Mouse (Mus musculus): ENCODE results near the gene Rspo4. TPM values are rescaled to one million over a fixed set of nuclear protein-coding genes. Genes with fewer than 3 reads are reported as not detected.

Rspo4 gene
- polyA plus RNA-seq, 1 experiment from 2014 or later = 0.28 TPM

- DNase-seq (ENCODE audit: low spot score) = no peak
These were observed 76.4 kb downstream of the Rspo4 start for GRCm38 (mm10) chr2:151919140-151919539.

GRCm38 (mm10) chr2:151921068-151921467, 78.3 kb downstream of the Rspo4 start:
- WGBS = 76% methylated on average over 8 of the region's 8 CpGs
- ATAC-seq (ENCODE audit: insufficient read depth, low FRiP score, low TSS enrichment) (no peak), DNase-seq (ENCODE audit: low spot score) (no peak)
- H3K4me3 ChIP-seq (ENCODE audit: low read depth, low read length) = no peak overlapping the region
- no peak overlapping the region for H3K9ac ChIP-seq (ENCODE audit: low read length)
- H3K4me1 ChIP-seq (ENCODE audit: control insufficient read depth, insufficient read depth, low read length) = no peaks in the 10 kb centered on the region
- no peaks in the 10 kb centered on the region for H3K9me3 ChIP-seq (ENCODE audit: control insufficient read depth, low read length)
- no peak overlapping the region for H3K4me2 ChIP-seq (ENCODE audit: low read depth)
- H3K27me3 ChIP-seq (ENCODE audit: control insufficient read depth, insufficient read depth, low read length) = no peaks in the 10 kb centered on the region
- no peak overlapping the region for H3K27ac ChIP-seq (ENCODE audit: low read depth, low read length)
- H3K36me3 ChIP-seq (ENCODE audit: control insufficient read depth, insufficient read depth, low read length) = no peaks in the 10 kb centered on the region

More at GRCm38 (mm10) chr2:151919140-151919539, 76.4 kb downstream of the Rspo4 start:
- Histone ChIP-seq H3K9ac (ENCODE audit: low read length) (no peak overlapping the region), H3K9me3 (ENCODE audit: control insufficient read depth, low read length) (no peaks in the 10 kb centered on the region), H3K4me3 (ENCODE audit: low read depth, low read length) (no peak overlapping the region), H3K4me1 (ENCODE audit: control insufficient read depth, insufficient read depth, low read length) (peaks cover 3% of the 10 kb centered on the region; the same call in 1 of the 2 replicates), H3K4me2 (ENCODE audit: low read depth) (no peak overlapping the region), H3K27ac (ENCODE audit: low read depth, low read length) (no peak overlapping the region), H3K27me3 (ENCODE audit: control insufficient read depth, insufficient read depth, low read length) (no peaks in the 10 kb centered on the region), H3K36me3 (ENCODE audit: control insufficient read depth, insufficient read depth, low read length) (no peaks in the 10 kb centered on the region)
- WGBS = 72% methylated on average over 9 of the region's 9 CpGs
- ATAC-seq (ENCODE audit: insufficient read depth, low FRiP score, low TSS enrichment) = no peak

- H3K36me3 ChIP-seq (ENCODE audit: control insufficient read depth, insufficient read depth, low read length) = no peaks in the 10 kb centered on the region
- no peaks in the 10 kb centered on the region for H3K27me3 ChIP-seq (ENCODE audit: control insufficient read depth, insufficient read depth, low read length)
- ATAC-seq (ENCODE audit: insufficient read depth, low FRiP score, low TSS enrichment) (no peak), DNase-seq (ENCODE audit: low spot score) (peak; percentile 22)
- H3K4me2 ChIP-seq (ENCODE audit: low read depth) = no peak overlapping the region
- no peaks in the 10 kb centered on the region for H3K4me1 ChIP-seq (ENCODE audit: control insufficient read depth, insufficient read depth, low read length)
- H3K9ac ChIP-seq (ENCODE audit: low read length) = no peak overlapping the region
- no peaks in the 10 kb centered on the region for H3K9me3 ChIP-seq (ENCODE audit: control insufficient read depth, low read length)
- H3K27ac ChIP-seq (ENCODE audit: low read depth, low read length) = no peak overlapping the region
- WGBS = 57% methylated on average over 4 of the region's 4 CpGs
- no peak overlapping the region for H3K4me3 ChIP-seq (ENCODE audit: low read depth, low read length)
These were observed 78.9 kb downstream of the Rspo4 start for GRCm38 (mm10) chr2:151921596-151921995.

Other genes starting within 250 kb of the Rspo4 start
- gene Snph, start 210.3 kb upstream of the Rspo4 start, polyA plus RNA-seq (2014; fragmentation: Nextera tagmentation; extraction: Ambion mirVana) = 4.6 and 4.8 TPM in 2 replicates
- gene Rad21l, start 174.4 kb upstream of the Rspo4 start, polyA plus RNA-seq (2014; fragmentation: Nextera tagmentation; extraction: Ambion mirVana) = 0.19 TPM in 2 replicates
- gene Tmem74b, start 140.9 kb upstream of the Rspo4 start, polyA plus RNA-seq (2014; fragmentation: Nextera tagmentation; extraction: Ambion mirVana) = 6.5 and 8.2 TPM in 2 replicates
- gene Psmf1, start 98.7 kb upstream of the Rspo4 start, polyA plus RNA-seq (2014; fragmentation: Nextera tagmentation; extraction: Ambion mirVana) = 45.6 and 52.6 TPM in 2 replicates
- gene Angpt4, start 68.3 kb downstream of the Rspo4 start, polyA plus RNA-seq (2014; fragmentation: Nextera tagmentation; extraction: Ambion mirVana) = 0.23 and 0.34 TPM in 2 replicates
- gene Fam110a, start 137.3 kb downstream of the Rspo4 start, polyA plus RNA-seq (2014; fragmentation: Nextera tagmentation; extraction: Ambion mirVana) = 82.2 and 92.9 TPM in 2 replicates
- 1.0 and 1.1 TPM in 2 replicates for gene Slc52a3, start 153.6 kb downstream of the Rspo4 start, polyA plus RNA-seq (2014; fragmentation: Nextera tagmentation; extraction: Ambion mirVana)
- gene Scrt2, start 238.6 kb downstream of the Rspo4 start, polyA plus RNA-seq (2014; fragmentation: Nextera tagmentation; extraction: Ambion mirVana) = 23.0 and 25.1 TPM in 2 replicates

Data from neural tube, embryonic 11.5 days (tissue).